Mouse (Mus musculus) liver, embryonic 16.5 days (tissue): ENCODE measurements around the gene Fut4. TPM values are rescaled to one million over a fixed set of nuclear protein-coding genes. Genes with fewer than 3 reads are reported as not detected.

ENCODE experiments used
- ATAC-seq: fragments of 200-750 bp; cut with Nextera tagmentation; 2 replicates; pipeline ENCODE4 v1.8.0; 2017; ENCODE audit warnings: low read depth, mild to moderate bottlenecking, moderate number of reproducible peaks, moderate library complexity
- H3K27ac ChIP-seq: fragments of 300-500 bp; sonication (generic); 2 replicates; pipeline ENCODE4 v1.5.1; 2014; ENCODE audit warnings: mild to moderate bottlenecking, low read length
- H3K27me3 ChIP-seq: fragments of 300-500 bp; sonication (generic); 2 replicates; pipeline ENCODE4 v1.6.1; 2014; ENCODE audit warnings: low read depth, low read length, mixed read lengths; ENCODE audit not compliant: control insufficient read depth, insufficient read depth
- H3K36me3 ChIP-seq: fragments of 300-500 bp; sonication (generic); 2 replicates; pipeline ENCODE4 v1.6.1; 2014; ENCODE audit warnings: mild to moderate bottlenecking; ENCODE audit not compliant: control insufficient read depth, insufficient read depth
- H3K4me1 ChIP-seq: fragments of 300-500 bp; sonication (generic); 2 replicates; pipeline ENCODE4 v1.6.1; 2014; ENCODE audit warnings: low read depth, low read length, mixed read lengths; ENCODE audit not compliant: control insufficient read depth
- H3K4me2 ChIP-seq: fragments of 300-500 bp; sonication (generic); 2 replicates; pipeline ENCODE4 v1.6.1; 2014; ENCODE audit warnings: low read depth, low read length, mixed read lengths
- H3K4me3 ChIP-seq: fragments of 300-500 bp; sonication (generic); 2 replicates; pipeline ENCODE4 v1.5.1; 2014; ENCODE audit warnings: low read depth, mild to moderate bottlenecking, low read length
- H3K9ac ChIP-seq: fragments of 300-500 bp; sonication (generic); 2 replicates; pipeline ENCODE4 v1.6.1; 2014; ENCODE audit warnings: low read depth, low read length
- H3K9me3 ChIP-seq: fragments of 300-500 bp; sonication (generic); replicated peaks from 2 replicates; pipeline ENCODE4 v1.6.1; 2016; ENCODE audit warnings: low read length; ENCODE audit not compliant: control insufficient read depth
- WGBS: fragments of 180-500 bp; shearing (Covaris S2); extraction: QIAGEN DNeasy Blood & Tissue Kit; methylation state at CpG from one replicate; pipeline ENCODE4 v1.1.7; 2014; ENCODE audit not compliant: insufficient replicate concordance; 5-methylcytosine and 5-hydroxymethylcytosine counted together
- polyA plus RNA-seq: library from polyadenylated mRNA; unstranded; fragments of >200 nt; fragmentation: Nextera tagmentation; extraction: Ambion mirVana; gene quantifications from 2 replicates; pipeline ENCODE4 v1.2.1, GENCODE M21; 2015

The Fut4 gene
- polyA plus RNA-seq, 1 experiment from 2014 or later = 0.55 TPM

- no peak overlapping the region for H3K4me2 ChIP-seq
- 42% methylated on average over 4 of the region's 4 CpGs for WGBS
Observed at GRCm38 (mm10) chr9:14739498-14740150, 12.6 kb downstream of the Fut4 start.

GRCm38 (mm10) chr9:14730941-14731541, 21.2 kb downstream of the Fut4 start:
- no peak overlapping the region for H3K9ac ChIP-seq
- WGBS = 47% methylated on average over 9 of the region's 9 CpGs
- H3K27me3 ChIP-seq = no peaks in the 10 kb centered on the region
- H3K4me2 ChIP-seq = no peak overlapping the region
- no peaks in the 10 kb centered on the region for H3K36me3 ChIP-seq
- no peaks in the 10 kb centered on the region for H3K4me1 ChIP-seq
- H3K27ac ChIP-seq = no peak overlapping the region
- no peak overlapping the region for H3K4me3 ChIP-seq
- ATAC-seq = no peak
- H3K9me3 ChIP-seq = no peaks in the 10 kb centered on the region

More at GRCm38 (mm10) chr9:14739498-14740150, 12.6 kb downstream of the Fut4 start:
- Histone ChIP-seq H3K4me3 (no peak overlapping the region), H3K27ac (no peak overlapping the region), H3K9ac (no peak overlapping the region), H3K4me1 (no peaks in the 10 kb centered on the region), H3K9me3 (no peaks in the 10 kb centered on the region), H3K36me3 (no peaks in the 10 kb centered on the region), H3K27me3 (no peaks in the 10 kb centered on the region)
- no peak for ATAC-seq

- no peak overlapping the region for H3K4me3 ChIP-seq
- H3K36me3 ChIP-seq = no peaks in the 10 kb centered on the region
- H3K4me1 ChIP-seq = no peaks in the 10 kb centered on the region
- H3K9me3 ChIP-seq = no peaks in the 10 kb centered on the region
- H3K4me2 ChIP-seq = no peak overlapping the region
- H3K9ac ChIP-seq = no peak overlapping the region
- no peak for ATAC-seq
- H3K27ac ChIP-seq = no peak overlapping the region
- WGBS = 57% methylated on average over 4 of the region's 4 CpGs
- H3K27me3 ChIP-seq = no peaks in the 10 kb centered on the region
Observed at GRCm38 (mm10) chr9:14728365-14728764, 23.8 kb downstream of the Fut4 start.

GRCm38 (mm10) chr9:14726629-14727028, 25.6 kb downstream of the Fut4 start:
- WGBS = 51% methylated on average over 4 of the region's 4 CpGs
- no peak for ATAC-seq

GRCm38 (mm10) chr9:14726005-14726404, 26.2 kb downstream of the Fut4 start:
- Histone ChIP-seq H3K4me1 (no peaks in the 10 kb centered on the region), H3K9ac (no peak overlapping the region), H3K27me3 (no peaks in the 10 kb centered on the region), H3K9me3 (no peaks in the 10 kb centered on the region), H3K4me2 (no peak overlapping the region), H3K27ac (no peak overlapping the region), H3K36me3 (no peaks in the 10 kb centered on the region), H3K4me3 (no peak overlapping the region)
- ATAC-seq = no peak
- 61% methylated on average over 6 of the region's 6 CpGs for WGBS

More at GRCm38 (mm10) chr9:14726629-14727028, 25.6 kb downstream of the Fut4 start:
- Histone ChIP-seq H3K27ac (no peak overlapping the region), H3K4me3 (no peak overlapping the region), H3K4me1 (no peaks in the 10 kb centered on the region), H3K27me3 (no peaks in the 10 kb centered on the region), H3K9ac (no peak overlapping the region), H3K36me3 (no peaks in the 10 kb centered on the region), H3K9me3 (no peaks in the 10 kb centered on the region), H3K4me2 (no peak overlapping the region)

GRCm38 (mm10) chr9:14724755-14725420, 27.3 kb downstream of the Fut4 start:
- 19% methylated on average over 5 of the region's 5 CpGs for WGBS
- ATAC-seq = no peak
- no peaks in the 10 kb centered on the region for H3K27me3 ChIP-seq
- H3K36me3 ChIP-seq = no peaks in the 10 kb centered on the region
- H3K9ac ChIP-seq = no peak overlapping the region
- H3K4me1 ChIP-seq = no peaks in the 10 kb centered on the region
- no peak overlapping the region for H3K4me3 ChIP-seq
- H3K9me3 ChIP-seq = no peaks in the 10 kb centered on the region
- H3K27ac ChIP-seq = no peak overlapping the region
- no peak overlapping the region for H3K4me2 ChIP-seq

- no peak overlapping the region for H3K27ac ChIP-seq
- H3K36me3 ChIP-seq = no peaks in the 10 kb centered on the region
- H3K9me3 ChIP-seq = no peaks in the 10 kb centered on the region
- no peak for ATAC-seq
- no peaks in the 10 kb centered on the region for H3K27me3 ChIP-seq
- no peak overlapping the region for H3K9ac ChIP-seq
- no peaks in the 10 kb centered on the region for H3K4me1 ChIP-seq
- 47% methylated on average over 5 of the region's 5 CpGs for WGBS
- H3K4me2 ChIP-seq = no peak overlapping the region
- no peak overlapping the region for H3K4me3 ChIP-seq
Observed at GRCm38 (mm10) chr9:14721610-14722009, 30.6 kb downstream of the Fut4 start.

- no peak overlapping the region for H3K4me2 ChIP-seq
- no peak for ATAC-seq
- 61% methylated on average over 2 of the region's 2 CpGs for WGBS
Observed at GRCm38 (mm10) chr9:14720384-14720783, 31.8 kb downstream of the Fut4 start.

GRCm38 (mm10) chr9:14718332-14718691, 33.9 kb downstream of the Fut4 start:
- Histone ChIP-seq H3K27ac (no peak overlapping the region), H3K4me1 (no peaks in the 10 kb centered on the region), H3K36me3 (no peaks in the 10 kb centered on the region), H3K4me2 (no peak overlapping the region), H3K9ac (no peak overlapping the region), H3K4me3 (no peak overlapping the region), H3K27me3 (no peaks in the 10 kb centered on the region), H3K9me3 (no peaks in the 10 kb centered on the region)
- ATAC-seq = no peak

More at GRCm38 (mm10) chr9:14720384-14720783, 31.8 kb downstream of the Fut4 start:
- Histone ChIP-seq H3K9ac (no peak overlapping the region), H3K4me1 (no peaks in the 10 kb centered on the region), H3K4me3 (no peak overlapping the region), H3K27ac (no peak overlapping the region), H3K36me3 (no peaks in the 10 kb centered on the region), H3K9me3 (no peaks in the 10 kb centered on the region), H3K27me3 (no peaks in the 10 kb centered on the region)
